Mouse (Mus musculus): ENCODE data around the gene Mtmr3. TPM values are rescaled to one million over a fixed set of nuclear protein-coding genes. Genes with fewer than 3 reads are reported as not detected.
"Not testable (repeated sequence)": the region's sequence is repeated elsewhere in the genome, so short reads cannot be mapped to it uniquely, and the experiment has no call there.

The Mtmr3 gene
- polyA plus RNA-seq, 1 experiment from 2014 or later, result 42.0 TPM

DNA sequence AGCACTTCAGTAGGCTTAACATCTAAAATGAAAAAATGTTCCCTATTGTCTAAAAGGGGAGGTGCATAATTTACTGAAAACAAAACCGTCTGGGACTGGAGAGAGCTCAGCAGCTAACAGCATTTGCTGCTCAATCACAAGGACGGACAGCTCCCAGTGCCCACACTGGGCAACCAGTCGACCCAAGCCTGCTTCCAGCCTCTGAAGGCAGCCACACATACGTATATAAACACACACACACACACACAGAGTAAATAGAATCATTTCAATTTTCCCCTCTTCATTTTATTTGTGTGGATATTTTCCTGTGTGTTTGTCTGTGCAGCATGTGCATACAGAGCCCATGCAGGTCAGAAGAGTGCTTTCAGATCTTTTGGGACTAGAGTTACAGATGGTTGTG is 49.3 kb downstream of the Mtmr3 start:
- H3K36me3 ChIP-seq, result no peaks in the 10 kb centered on the region

DNA sequence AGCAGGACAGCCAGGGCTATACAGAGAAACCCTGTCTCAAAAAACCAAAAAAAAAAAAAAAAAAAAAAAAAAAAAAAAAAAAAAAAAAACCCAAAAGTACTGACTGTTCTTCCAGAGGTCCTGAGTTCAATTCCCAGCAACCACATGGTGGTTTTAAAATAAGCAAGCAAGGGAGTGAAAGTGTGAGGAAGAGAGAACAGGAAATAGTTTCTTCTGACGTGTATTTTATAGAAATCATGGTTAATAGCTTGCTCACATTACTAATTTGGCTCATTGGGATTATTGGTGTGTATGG is 50.1 kb downstream of the Mtmr3 start:
- ATAC-seq (ENCODE audit: low FRiP score, low read depth); H3K36me3 ChIP-seq; H3K9me3 ChIP-seq; H3K4me2 ChIP-seq (replicated peaks); H3K4me3 ChIP-seq; H3K4me1 ChIP-seq; H3K9ac ChIP-seq; H3K27ac ChIP-seq; H3K27me3 ChIP-seq (replicated peaks): not testable (repeated sequence)
- WGBS, result 97% methylated on average over 1 of the region's 1 CpGs

More for the DNA sequence above, 49.3 kb downstream of the Mtmr3 start:
- Histone ChIP-seq H3K4me3 (no peak overlapping the region), H3K9ac (no peak overlapping the region), H3K4me1 (no peaks in the 10 kb centered on the region), H3K27ac (no peak overlapping the region), H3K27me3 (replicated peaks) (no peaks in the 10 kb centered on the region), H3K4me2 (replicated peaks) (no peak overlapping the region), H3K9me3 (no peaks in the 10 kb centered on the region)
- WGBS, result 58% methylated on average over 4 of the region's 4 CpGs
- ATAC-seq (ENCODE audit: low FRiP score, low read depth), result no peak

DNA sequence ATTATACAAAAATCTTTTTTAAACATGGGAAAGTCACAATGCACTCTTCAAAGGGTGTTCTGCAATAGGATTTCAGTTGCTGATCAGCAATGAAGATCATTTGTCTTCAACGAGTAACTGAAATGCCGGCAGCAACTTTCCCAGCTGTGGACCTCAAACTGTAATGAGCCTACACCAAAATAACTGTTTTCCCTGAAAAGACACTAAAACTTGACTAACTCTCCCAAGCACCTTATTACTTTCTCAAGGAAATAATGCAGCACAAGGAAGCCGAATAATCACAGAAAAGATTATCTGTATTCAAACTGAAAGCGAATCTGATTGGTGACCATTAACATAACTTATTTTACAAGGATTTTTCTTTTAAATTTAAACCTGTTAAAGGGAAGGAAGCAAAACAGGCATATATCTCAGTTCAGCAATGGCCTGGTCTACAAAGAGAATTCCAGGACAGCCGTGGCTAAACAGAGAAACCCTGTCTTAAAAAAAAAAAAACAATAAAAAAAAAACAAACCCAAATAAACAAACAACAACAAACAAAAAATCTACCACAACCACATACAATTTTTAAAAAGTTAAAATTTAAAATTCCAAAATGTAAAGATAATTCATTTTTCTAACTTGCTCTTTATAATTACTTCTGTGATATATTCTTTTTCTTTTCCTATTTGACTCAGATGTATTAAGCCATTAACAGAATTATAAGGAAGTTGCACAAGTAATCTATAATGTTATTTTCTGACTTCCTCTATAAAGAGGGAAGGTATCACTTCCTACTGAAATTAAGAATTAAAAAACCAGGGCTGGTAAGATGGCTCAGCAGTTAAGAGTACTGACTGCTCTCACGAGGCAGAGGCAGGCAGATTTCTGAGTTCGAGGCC is 50.7 kb downstream of the Mtmr3 start:
- H3K27ac ChIP-seq, result no peak overlapping the region
- no peaks in the 10 kb centered on the region for H3K27me3 ChIP-seq (replicated peaks)
- H3K9me3 ChIP-seq, result no peaks in the 10 kb centered on the region
- 82% methylated on average over 7 of the region's 7 CpGs for WGBS
- no peak overlapping the region for H3K4me3 ChIP-seq
- ATAC-seq (ENCODE audit: low FRiP score, low read depth), result no peak
- H3K4me1 ChIP-seq, result no peaks in the 10 kb centered on the region
- no peaks in the 10 kb centered on the region for H3K36me3 ChIP-seq
- H3K9ac ChIP-seq, result no peak overlapping the region
- H3K4me2 ChIP-seq (replicated peaks), result no peak overlapping the region

DNA sequence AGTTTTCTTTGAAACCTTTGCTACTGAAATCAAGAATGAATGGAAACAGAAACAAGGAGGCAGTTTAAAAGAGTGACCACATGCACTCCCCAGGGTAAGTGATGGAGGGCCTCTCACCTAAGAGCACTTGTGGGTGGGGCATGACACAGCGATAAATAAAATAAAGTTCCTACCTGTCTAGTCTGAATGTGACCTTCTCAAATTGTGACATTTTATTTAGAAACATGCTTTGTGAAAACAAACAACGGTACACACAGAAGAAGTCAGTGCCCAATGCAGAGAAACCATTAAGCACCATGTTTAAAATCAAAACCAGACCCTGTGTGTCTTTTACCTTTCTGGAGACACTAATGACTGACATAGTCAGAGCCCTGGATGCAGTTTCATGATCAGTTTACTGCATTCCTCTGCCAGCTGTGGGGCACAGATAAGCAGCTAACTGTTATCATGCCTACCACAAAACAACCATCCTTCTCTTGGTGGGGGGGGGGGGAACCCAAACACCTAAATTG is 51.6 kb downstream of the Mtmr3 start:
- H3K27me3 ChIP-seq (replicated peaks), result no peaks in the 10 kb centered on the region
- H3K4me2 ChIP-seq (replicated peaks), result no peak overlapping the region
- no peak overlapping the region for H3K27ac ChIP-seq
- no peaks in the 10 kb centered on the region for H3K36me3 ChIP-seq
- no peaks in the 10 kb centered on the region for H3K4me1 ChIP-seq
- 90% methylated on average over 2 of the region's 2 CpGs for WGBS
- H3K4me3 ChIP-seq, result no peak overlapping the region
- no peak for ATAC-seq (ENCODE audit: low FRiP score, low read depth)
- no peak overlapping the region for H3K9ac ChIP-seq
- no peaks in the 10 kb centered on the region for H3K9me3 ChIP-seq

DNA sequence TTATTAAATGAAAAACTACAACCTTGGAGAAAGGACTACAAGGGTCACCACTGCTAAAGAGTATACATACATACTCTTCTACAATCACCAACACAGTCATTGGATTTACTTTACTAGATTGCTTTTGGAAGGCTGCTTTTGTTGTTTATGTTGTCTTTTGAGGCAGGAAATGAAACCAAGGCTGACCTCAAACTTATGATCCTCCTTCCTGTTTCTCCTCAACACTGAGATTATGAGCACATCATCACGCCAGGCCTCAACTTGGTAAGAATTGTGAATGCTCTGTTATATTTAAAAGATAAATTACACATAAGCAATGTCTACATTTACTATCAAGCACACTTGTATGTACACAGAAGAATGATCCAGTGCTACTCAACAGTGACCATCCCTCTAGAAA is 58.0 kb downstream of the Mtmr3 start:
- Histone ChIP-seq H3K4me3 (no peak overlapping the region), H3K27ac (no peak overlapping the region), H3K4me1 (no peaks in the 10 kb centered on the region), H3K27me3 (replicated peaks) (no peaks in the 10 kb centered on the region), H3K36me3 (no peaks in the 10 kb centered on the region), H3K9me3 (no peaks in the 10 kb centered on the region), H3K4me2 (replicated peaks) (no peak overlapping the region), H3K9ac (no peak overlapping the region)
- no peak for ATAC-seq (ENCODE audit: low FRiP score, low read depth)
- WGBS, result 95% methylated on average over 1 of the region's 1 CpGs

DNA sequence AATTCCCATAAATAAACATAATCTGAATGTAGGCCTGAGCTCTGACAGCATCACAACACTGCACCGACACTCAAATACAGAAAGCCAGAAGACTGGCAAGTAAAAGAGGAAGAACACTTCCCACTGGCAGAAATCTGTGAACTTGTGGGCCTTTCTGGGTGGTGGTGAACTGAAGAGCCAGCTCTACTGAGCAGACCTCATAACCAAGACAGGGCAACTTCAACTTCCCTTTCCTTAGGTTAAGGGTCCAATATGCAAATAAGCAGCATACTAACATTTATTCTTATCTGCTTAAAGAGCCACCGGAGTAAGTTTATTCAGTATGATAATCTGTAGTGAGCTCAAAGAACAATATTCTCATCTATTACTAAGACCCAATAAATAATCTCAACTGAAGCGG is 67.5 kb downstream of the Mtmr3 start:
- WGBS, result 98% methylated on average over 3 of the region's 3 CpGs
- ATAC-seq (ENCODE audit: low FRiP score, low read depth), result no peak
- H3K4me2 ChIP-seq (replicated peaks), result no peak overlapping the region
- no peaks in the 10 kb centered on the region for H3K9me3 ChIP-seq
- no peaks in the 10 kb centered on the region for H3K4me1 ChIP-seq
- no peak overlapping the region for H3K4me3 ChIP-seq
- no peak overlapping the region for H3K27ac ChIP-seq
- no peaks in the 10 kb centered on the region for H3K27me3 ChIP-seq (replicated peaks)
- H3K36me3 ChIP-seq, result peaks cover 19% of the 10 kb centered on the region
- H3K9ac ChIP-seq, result no peak overlapping the region

DNA sequence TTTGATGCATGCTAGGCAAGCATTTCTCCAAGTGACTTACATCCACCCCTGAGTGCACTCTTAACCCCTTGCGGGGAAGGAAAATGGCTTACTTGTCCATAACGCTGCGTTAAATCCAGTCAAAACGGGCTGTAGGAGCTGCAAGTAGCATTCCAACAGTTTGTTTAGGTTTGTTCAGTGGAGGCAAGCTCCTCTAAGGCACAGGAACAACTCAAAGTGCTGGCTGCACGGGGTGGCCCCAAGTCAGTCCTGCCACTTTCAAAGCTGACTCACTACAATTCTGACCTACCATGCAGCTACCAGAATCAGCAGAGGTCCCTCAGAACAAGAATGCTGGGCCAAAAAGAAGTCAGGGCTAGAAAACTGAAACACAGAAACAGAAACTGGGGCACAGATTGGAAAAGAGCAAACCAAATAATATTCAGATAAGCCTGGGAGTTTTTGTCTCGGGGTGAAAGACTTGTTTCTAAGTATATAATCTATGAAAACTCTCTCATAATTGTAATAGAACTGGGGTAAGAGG is 72.5 kb downstream of the Mtmr3 start:
- no peak overlapping the region for H3K4me2 ChIP-seq (replicated peaks)
- peaks cover 32% of the 10 kb centered on the region for H3K36me3 ChIP-seq
- H3K27me3 ChIP-seq (replicated peaks), result no peaks in the 10 kb centered on the region
- H3K4me1 ChIP-seq, result no peaks in the 10 kb centered on the region
- ATAC-seq (ENCODE audit: low FRiP score, low read depth), result no peak
- no peak overlapping the region for H3K27ac ChIP-seq
- H3K4me3 ChIP-seq, result no peak overlapping the region
- H3K9ac ChIP-seq, result no peak overlapping the region
- no peaks in the 10 kb centered on the region for H3K9me3 ChIP-seq
- WGBS, result 93% methylated on average over 6 of the region's 6 CpGs

DNA sequence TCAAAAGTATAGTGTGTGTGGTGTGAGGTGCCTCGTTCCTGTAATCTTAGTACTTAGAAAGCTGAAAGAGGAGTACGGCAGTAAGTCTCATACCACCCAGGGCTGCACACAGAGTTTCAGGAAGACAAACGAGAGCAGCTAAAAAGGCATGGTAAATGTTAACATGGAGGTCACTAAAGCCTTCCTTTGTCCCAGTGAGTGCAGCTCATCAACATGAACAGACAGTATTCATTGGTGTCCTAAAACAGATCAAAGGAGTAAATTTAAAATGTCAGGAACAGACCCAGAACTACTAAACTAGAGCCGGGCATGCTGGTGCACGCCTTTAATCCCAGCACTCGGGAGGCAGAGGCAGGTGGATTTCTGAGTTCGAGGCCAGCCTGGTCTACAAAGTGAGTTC is 75.7 kb downstream of the Mtmr3 start:
- Histone ChIP-seq H3K4me3 (no peak overlapping the region), H3K27me3 (replicated peaks) (no peaks in the 10 kb centered on the region), H3K4me2 (replicated peaks) (no peak overlapping the region), H3K9ac (no peak overlapping the region), H3K9me3 (no peaks in the 10 kb centered on the region), H3K27ac (no peak overlapping the region), H3K4me1 (no peaks in the 10 kb centered on the region), H3K36me3 (peaks cover 47% of the 10 kb centered on the region)
- WGBS, result 66% methylated on average over 7 of the region's 7 CpGs
- ATAC-seq (ENCODE audit: low FRiP score, low read depth), result no peak

DNA sequence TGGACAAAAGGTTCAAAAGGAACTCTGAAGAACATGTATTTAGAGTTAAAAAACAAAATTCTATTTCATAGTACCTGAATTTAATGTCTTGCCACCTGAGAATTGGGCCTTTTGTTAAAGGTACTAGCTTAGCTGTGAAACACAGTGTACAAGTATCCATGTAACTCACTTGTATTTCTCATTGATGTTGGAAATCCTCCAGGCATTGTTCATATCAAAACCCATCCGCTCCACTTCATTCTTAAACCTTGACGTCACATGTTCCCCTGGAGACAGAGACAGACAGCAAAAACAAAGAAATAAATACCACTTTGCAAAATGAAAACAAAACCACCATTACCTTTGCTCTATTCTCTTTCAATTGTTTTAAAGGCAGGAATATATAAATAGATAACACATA is 87.2 kb downstream of the Mtmr3 start:
- Histone ChIP-seq H3K4me1 (no peaks in the 10 kb centered on the region), H3K27me3 (replicated peaks) (no peaks in the 10 kb centered on the region), H3K36me3 (peaks cover 39% of the 10 kb centered on the region), H3K9ac (no peak overlapping the region), H3K4me3 (no peak overlapping the region), H3K27ac (no peak overlapping the region), H3K4me2 (replicated peaks) (no peak overlapping the region), H3K9me3 (no peaks in the 10 kb centered on the region)
- no peak for ATAC-seq (ENCODE audit: low FRiP score, low read depth)
- WGBS, result 83% methylated on average over 2 of the region's 2 CpGs

DNA sequence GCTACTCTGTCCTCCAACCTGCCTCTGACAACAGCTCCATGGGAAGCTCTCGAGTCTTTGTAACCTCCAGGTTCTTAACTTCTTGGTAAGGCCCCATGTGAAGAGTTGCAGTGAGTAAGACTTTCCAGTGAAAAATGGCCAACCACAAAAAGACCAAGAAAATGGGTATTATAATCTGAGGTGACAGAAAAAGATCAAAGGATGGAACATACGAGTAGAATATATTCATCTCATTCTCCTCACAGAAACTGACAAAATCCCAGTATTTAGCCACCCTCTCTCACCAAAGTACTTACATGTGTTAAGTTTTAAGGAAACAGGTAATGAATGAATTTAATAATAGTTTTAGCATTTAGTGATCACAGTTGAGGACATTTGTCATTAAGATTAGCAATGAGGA is 88.2 kb downstream of the Mtmr3 start:
- ATAC-seq (ENCODE audit: low FRiP score, low read depth), result no peak
- Histone ChIP-seq H3K4me2 (replicated peaks) (no peak overlapping the region), H3K4me3 (no peak overlapping the region), H3K36me3 (peaks cover 41% of the 10 kb centered on the region), H3K4me1 (no peaks in the 10 kb centered on the region), H3K27me3 (replicated peaks) (no peaks in the 10 kb centered on the region), H3K27ac (no peak overlapping the region), H3K9me3 (no peaks in the 10 kb centered on the region), H3K9ac (no peak overlapping the region)
- WGBS, result 95% methylated on average over 2 of the region's 2 CpGs

DNA sequence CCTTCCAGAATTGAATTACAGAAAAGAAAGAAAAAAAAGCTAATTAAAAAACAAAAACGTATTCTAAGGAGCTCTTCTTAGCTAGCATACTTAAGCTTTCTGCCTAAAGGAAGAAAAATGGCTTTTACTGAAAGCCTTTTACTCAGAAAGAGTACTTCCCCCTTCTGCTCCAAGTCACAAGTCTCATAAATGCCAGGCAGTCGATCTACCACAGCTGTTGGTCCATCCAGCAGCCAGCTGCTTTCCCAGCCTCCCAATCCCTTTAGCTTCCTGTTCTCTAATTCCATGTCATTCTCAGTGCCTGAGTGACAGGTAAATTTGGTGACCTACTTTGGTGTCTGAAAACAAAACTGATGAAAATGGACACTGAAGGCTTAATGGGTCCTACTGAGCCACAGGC is 92.5 kb downstream of the Mtmr3 start:
- WGBS, result 82% methylated on average over 2 of the region's 2 CpGs
- Histone ChIP-seq H3K27me3 (replicated peaks) (no peaks in the 10 kb centered on the region), H3K4me1 (no peaks in the 10 kb centered on the region), H3K4me3 (no peak overlapping the region), H3K36me3 (peaks cover 52% of the 10 kb centered on the region), H3K4me2 (replicated peaks) (no peak overlapping the region), H3K9me3 (no peaks in the 10 kb centered on the region), H3K27ac (no peak overlapping the region), H3K9ac (no peak overlapping the region)
- no peak for ATAC-seq (ENCODE audit: low FRiP score, low read depth)

DNA sequence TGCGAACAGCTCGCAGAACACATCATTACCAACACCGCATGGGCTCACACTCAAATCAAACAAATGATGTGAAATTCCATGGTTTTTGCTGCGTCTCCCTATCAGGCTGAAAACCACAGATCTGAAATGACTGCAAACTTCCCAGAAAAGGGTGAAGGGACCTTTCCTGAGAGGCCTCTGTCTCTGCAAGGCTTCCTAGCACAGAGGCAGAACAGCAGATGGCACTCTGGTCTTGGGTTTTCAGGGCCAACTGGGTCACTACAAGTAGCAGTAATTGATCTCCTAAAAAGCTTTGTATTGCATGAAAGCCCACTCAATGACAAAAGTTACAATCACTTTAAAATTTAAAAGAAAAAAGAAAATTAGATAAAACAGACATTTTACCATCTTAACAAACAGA is 93.8 kb downstream of the Mtmr3 start:
- no peaks in the 10 kb centered on the region for H3K9me3 ChIP-seq
- H3K4me3 ChIP-seq, result no peak overlapping the region
- H3K4me2 ChIP-seq (replicated peaks), result no peak overlapping the region
- no peaks in the 10 kb centered on the region for H3K27me3 ChIP-seq (replicated peaks)
- H3K27ac ChIP-seq, result no peak overlapping the region
- WGBS, result 94% methylated on average over 4 of the region's 4 CpGs
- ATAC-seq (ENCODE audit: low FRiP score, low read depth), result no peak
- no peaks in the 10 kb centered on the region for H3K4me1 ChIP-seq
- H3K9ac ChIP-seq, result no peak overlapping the region
- H3K36me3 ChIP-seq, result peaks cover 55% of the 10 kb centered on the region

DNA sequence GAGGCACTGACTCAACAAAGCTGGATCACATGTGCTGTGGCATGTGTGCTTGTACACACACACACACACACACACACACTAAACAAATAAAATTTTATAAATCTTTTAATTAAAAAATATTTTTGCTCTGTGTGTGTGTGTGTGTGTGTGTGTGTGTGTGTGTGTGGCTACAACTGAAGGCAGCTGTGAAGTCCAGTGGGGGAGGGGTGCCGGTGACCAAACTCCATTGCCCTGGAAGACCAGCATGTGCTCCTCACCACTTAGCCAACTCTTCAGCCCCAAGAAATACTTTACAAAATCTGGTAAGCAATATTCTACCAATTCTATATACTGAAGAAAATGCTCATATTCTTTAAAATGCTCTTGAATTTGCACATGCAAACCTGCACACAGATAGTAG is 94.4 kb downstream of the Mtmr3 start:
- Histone ChIP-seq H3K9ac (no peak overlapping the region), H3K4me1 (no peaks in the 10 kb centered on the region), H3K27ac (no peak overlapping the region), H3K9me3 (no peaks in the 10 kb centered on the region), H3K36me3 (peaks cover 55% of the 10 kb centered on the region), H3K27me3 (replicated peaks) (no peaks in the 10 kb centered on the region), H3K4me2 (replicated peaks) (no peak overlapping the region), H3K4me3 (no peak overlapping the region)
- 100% methylated on average over 1 of the region's 1 CpGs for WGBS
- ATAC-seq (ENCODE audit: low FRiP score, low read depth), result no peak
